Mouse (Mus musculus): Measurements from ENCODE around the gene Nckap5.

DNA sequence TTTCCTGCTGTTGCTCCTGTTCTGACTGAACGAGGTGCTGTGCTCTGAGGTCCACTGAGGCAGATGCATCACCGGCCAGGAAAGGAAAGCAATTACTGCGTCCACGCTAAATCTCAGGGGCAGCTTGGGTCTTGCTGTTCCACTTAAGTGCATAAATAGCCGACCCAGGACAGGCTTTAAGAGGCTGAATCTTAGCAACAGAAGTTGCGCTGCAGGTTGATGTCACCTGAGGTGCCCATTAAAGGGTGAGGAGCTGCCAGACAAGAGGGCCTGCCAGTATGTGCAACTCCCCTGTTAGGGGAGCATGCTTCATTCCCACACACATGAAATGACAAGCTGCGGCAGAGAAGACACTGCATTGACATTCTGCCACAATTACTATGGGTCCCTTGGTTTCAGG is 282.6 kb downstream of the Nckap5 start:
- no peak for TF ChIP-seq E2F4 (IDR thresholded peaks at IDR 0.05; ENCODE audit: borderline replicate concordance, low read depth, low read length)
- TF ChIP-seq EP300 (IDR thresholded peaks at IDR 0.05; ENCODE audit: low read depth in 1 of 2, low read length in 2 of 2): no peak
- TF ChIP-seq MAX (IDR thresholded peaks at IDR 0.05; ENCODE audit: low read length): no peak
- no peak for TF ChIP-seq GATA1 (IDR thresholded peaks at IDR 0.05; ENCODE audit: low read depth, low read length)
- TF ChIP-seq ETS1 (IDR thresholded peaks at IDR 0.05; ENCODE audit: low read depth, low read length): no peak
- TF ChIP-seq ZNF384 (IDR thresholded peaks at IDR 0.05; ENCODE audit: low read depth, low read length): no peak

Data from MEL (cell line).